Mouse (Mus musculus) liver, embryonic 12.5 days (tissue): ENCODE results near the gene Pigh. TPM values are rescaled to one million over a fixed set of nuclear protein-coding genes. Genes with fewer than 3 reads are reported as not detected.

Experiments
- ATAC-seq: fragments of 200-750 bp; cut with Nextera tagmentation; 2 replicates; pipeline ENCODE4 v1.8.0; 2017; ENCODE audit warnings: moderate number of reproducible peaks, mild to moderate bottlenecking, moderate library complexity
- H3K27ac ChIP-seq: fragments of 300-500 bp; sonication (generic); 2 replicates; pipeline ENCODE4 v1.5.1; 2016; ENCODE audit warnings: mild to moderate bottlenecking
- H3K27me3 ChIP-seq: fragments of 300-500 bp; sonication (generic); replicated peaks from 2 replicates; pipeline ENCODE4 v1.6.1; 2016; ENCODE audit warnings: mild to moderate bottlenecking, moderate library complexity
- H3K36me3 ChIP-seq: fragments of 300-500 bp; sonication (generic); 2 replicates; pipeline ENCODE4 v1.6.1; 2016; ENCODE audit warnings: mild to moderate bottlenecking, moderate library complexity
- H3K4me1 ChIP-seq: fragments of 300-500 bp; sonication (generic); 2 replicates; pipeline ENCODE4 v1.6.1; 2016
- H3K4me2 ChIP-seq: fragments of 300-500 bp; sonication (generic); 2 replicates; pipeline ENCODE4 v1.6.1; 2016; ENCODE audit warnings: mild to moderate bottlenecking, moderate library complexity
- H3K4me3 ChIP-seq: fragments of 300-500 bp; sonication (generic); 2 replicates; pipeline ENCODE4 v1.5.1; 2016; ENCODE audit warnings: mild to moderate bottlenecking, moderate library complexity
- H3K9ac ChIP-seq: fragments of 300-500 bp; sonication (generic); 2 replicates; pipeline ENCODE4 v1.6.1; 2016; ENCODE audit warnings: mild to moderate bottlenecking, moderate library complexity
- H3K9me3 ChIP-seq: fragments of 300-500 bp; sonication (generic); replicated peaks from 2 replicates; pipeline ENCODE4 v1.6.1; 2016; ENCODE audit warnings: mild to moderate bottlenecking, moderate library complexity
- WGBS: fragments of 180-500 bp; shearing (Covaris S2); methylation state at CpG from one replicate; pipeline ENCODE4 v1.1.7; 2016; ENCODE audit not compliant: insufficient replicate concordance; 5-methylcytosine and 5-hydroxymethylcytosine counted together
- polyA plus RNA-seq: library from polyadenylated mRNA; unstranded; fragments of >200 nt; fragmentation: Nextera tagmentation; extraction: Ambion mirVana; gene quantifications from 2 replicates; pipeline ENCODE4 v1.2.1, GENCODE M21; 2016

The Pigh gene
- polyA plus RNA-seq, 1 experiment from 2014 or later, result 10.5 TPM

DNA sequence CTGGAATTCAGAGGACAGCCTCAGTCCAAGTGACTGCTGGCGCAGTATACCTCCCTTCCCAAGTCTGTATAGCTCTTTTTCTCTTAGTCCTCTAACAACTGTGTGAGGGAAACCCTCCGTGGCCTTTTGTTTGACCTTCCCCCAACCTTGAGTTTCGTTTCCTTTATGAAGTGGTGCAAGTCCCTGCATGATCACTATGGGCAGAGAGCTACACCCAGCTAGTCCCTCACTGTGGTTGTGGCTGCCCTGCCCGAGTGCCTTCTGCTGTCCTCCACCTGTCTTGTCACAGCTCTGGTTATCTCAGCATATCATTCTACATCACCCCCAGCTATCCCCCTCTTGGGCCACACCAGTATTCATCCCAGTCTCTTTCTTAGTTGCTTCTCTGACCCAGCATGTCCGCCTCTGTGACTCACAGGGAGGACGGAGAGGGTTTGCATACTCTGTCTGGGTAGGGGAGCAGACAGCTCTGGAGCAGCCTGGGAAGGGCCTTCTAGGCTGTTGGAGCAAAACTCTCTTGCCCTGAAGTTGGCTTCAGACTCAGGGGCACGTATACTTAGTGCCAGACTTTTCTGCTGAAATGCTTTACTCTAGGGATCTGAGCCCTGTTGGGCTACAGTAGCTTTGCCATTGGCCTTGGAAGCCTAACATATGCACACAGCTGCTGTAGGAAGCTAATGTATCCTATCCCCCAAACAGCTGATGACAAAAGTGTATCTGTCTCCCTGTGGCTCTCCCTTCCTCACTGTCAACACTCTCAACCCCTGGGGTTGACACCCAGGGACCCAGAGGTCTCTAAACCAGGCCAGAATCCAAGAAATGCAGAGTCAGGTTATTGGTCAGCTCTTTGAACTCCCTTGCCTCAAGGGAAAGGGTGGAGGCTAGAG, 28.4 kb downstream of the Pigh start:
- Histone ChIP-seq H3K4me3 (no peak overlapping the region), H3K4me2 (no peak overlapping the region), H3K36me3 (no peaks in the 10 kb centered on the region), H3K27ac (no peak overlapping the region), H3K27me3 (no peaks in the 10 kb centered on the region), H3K4me1 (no peaks in the 10 kb centered on the region), H3K9me3 (no peaks in the 10 kb centered on the region), H3K9ac (no peak overlapping the region)
- 66% methylated on average over 7 of the region's 7 CpGs for WGBS
- ATAC-seq, result no peak

DNA sequence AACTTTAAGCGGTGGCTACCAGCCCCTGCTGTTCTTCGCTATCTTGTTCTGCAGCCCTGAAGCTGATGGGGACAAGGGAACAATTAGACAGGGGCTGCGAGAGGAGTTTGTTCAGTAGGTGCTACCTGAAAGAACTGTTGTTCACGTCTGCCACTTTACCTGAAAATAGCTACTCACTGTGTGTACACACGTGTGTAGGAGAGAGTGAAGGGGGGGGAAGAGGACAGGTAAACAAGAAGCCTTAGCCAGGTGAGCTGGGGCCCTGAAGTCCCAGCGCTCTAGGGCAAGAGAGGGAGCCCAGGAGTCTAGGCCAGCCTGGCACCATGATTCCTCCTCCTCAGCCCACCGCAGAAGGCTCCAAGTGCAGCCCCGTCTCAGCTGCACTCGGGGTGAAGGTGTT, 29.3 kb downstream of the Pigh start:
- H3K27ac ChIP-seq, result no peak overlapping the region
- no peaks in the 10 kb centered on the region for H3K9me3 ChIP-seq
- no peak overlapping the region for H3K4me2 ChIP-seq
- ATAC-seq, result no peak
- no peak overlapping the region for H3K9ac ChIP-seq
- H3K27me3 ChIP-seq, result no peaks in the 10 kb centered on the region
- peaks cover 4% of the 10 kb centered on the region for H3K4me1 ChIP-seq
- H3K4me3 ChIP-seq, result no peak overlapping the region
- WGBS, result 83% methylated on average over 9 of the region's 9 CpGs
- no peaks in the 10 kb centered on the region for H3K36me3 ChIP-seq

DNA sequence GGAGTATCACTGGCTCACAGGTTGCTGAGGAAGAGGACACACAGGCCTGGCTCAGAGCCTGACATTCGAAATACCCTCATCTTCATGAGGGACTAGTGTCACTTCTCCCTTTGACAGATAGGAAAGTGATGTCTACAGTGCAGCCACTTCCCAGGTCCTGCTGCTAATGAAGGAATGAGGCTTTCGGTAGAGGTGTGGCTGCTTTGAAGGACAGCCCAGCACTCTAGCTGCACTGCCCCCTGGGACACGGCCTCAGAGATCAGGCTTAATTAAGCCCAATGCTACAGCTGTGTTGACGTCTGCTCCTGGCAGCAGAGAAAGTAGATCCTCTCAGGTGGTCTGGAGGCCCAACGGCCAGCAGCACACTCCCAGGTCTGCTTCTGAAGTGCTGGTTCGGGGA, 29.9 kb downstream of the Pigh start:
- H3K9me3 ChIP-seq, result no peaks in the 10 kb centered on the region
- 84% methylated on average over 6 of the region's 6 CpGs for WGBS
- H3K36me3 ChIP-seq, result no peaks in the 10 kb centered on the region
- no peak for ATAC-seq
- peaks cover 7% of the 10 kb centered on the region for H3K4me1 ChIP-seq
- no peaks in the 10 kb centered on the region for H3K27me3 ChIP-seq
- no peak overlapping the region for H3K27ac ChIP-seq
- H3K9ac ChIP-seq, result no peak overlapping the region
- H3K4me3 ChIP-seq, result no peak overlapping the region
- no peak overlapping the region for H3K4me2 ChIP-seq

DNA sequence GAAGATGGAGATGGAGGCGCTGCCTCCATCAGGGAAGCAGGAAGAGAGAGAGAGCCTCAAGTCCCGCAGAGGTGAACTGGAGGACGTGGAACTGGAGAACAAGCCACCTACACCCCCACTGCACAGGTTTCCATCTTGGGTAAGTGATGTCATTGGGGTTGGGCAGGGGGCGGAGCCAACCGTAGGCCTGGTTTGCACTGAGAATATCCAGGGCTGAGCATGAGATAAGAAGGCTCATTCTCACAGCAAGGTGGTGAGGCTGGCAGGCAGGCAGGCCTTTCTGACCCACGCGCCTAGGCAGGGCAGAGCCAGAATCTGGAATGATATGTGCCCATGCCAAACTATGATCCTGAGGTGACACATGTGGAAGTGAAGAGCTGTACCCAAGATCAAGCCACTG, 34.2 kb downstream of the Pigh start:
- Histone ChIP-seq H3K4me1 (peaks cover 17% of the 10 kb centered on the region), H3K9ac (no peak overlapping the region), H3K27ac (no peak overlapping the region), H3K27me3 (no peaks in the 10 kb centered on the region), H3K4me3 (no peak overlapping the region), H3K36me3 (no peaks in the 10 kb centered on the region), H3K4me2 (no peak overlapping the region), H3K9me3 (no peaks in the 10 kb centered on the region)
- ATAC-seq, result peak; percentile 87
- 50% methylated on average over 7 of the region's 7 CpGs for WGBS

DNA sequence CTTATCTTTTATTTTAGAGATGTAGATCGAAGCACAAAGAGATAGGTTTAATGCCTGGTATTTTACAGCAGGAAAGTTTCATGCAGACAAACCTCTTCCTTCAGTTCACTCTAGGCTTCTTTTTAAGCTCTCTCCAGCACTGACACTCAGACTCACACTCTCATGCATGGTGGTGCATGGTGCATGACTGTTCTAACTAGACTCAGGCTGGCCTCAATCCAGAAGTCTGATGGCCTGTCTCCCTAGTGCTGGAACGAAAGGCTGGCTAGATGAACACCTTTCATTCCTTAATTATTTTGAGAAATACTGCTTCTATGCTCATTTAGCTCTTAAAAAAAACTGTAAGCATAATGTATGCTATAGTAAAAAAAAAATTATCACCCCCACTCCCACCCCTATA, 37.4 kb downstream of the Pigh start:
- Histone ChIP-seq H3K4me3 (no peak overlapping the region), H3K27ac (no peak overlapping the region), H3K27me3 (no peaks in the 10 kb centered on the region), H3K9ac (no peak overlapping the region), H3K36me3 (no peaks in the 10 kb centered on the region), H3K4me2 (no peak overlapping the region), H3K4me1 (peaks cover 17% of the 10 kb centered on the region), H3K9me3 (no peaks in the 10 kb centered on the region)
- WGBS, result 80% methylated on average over 2 of the region's 2 CpGs
- ATAC-seq, result no peak

DNA sequence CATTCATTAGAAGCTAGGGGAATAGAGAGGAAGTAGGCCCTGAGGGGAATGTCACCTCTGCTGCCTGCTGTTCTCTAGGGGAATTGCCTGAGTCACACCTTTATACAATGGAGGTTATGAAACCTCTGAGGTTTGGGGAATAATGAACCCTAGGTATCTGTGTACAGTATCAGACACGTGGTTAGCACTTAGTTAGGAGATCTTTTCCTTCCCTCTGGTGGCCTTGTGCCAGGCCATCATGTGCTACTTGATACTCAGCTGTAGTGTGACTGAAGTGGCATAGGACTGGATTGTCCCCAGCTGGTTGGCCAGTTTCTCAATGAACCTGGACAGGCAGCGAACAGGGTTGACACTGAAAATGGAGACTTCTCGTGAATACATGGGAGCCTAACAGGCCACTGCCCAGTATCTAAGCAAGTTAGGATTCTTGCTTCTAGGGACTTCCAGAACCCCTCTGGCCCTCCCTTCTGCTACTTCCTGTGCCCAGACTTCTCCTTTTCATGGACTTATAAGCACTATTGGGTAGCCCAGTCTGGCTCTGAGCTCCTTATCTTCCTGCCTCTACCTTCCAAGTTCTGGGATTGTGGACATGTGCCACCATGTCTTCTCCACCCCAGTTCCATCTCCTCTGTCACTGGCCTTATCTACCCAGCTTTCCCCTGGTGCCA, 38.8 kb downstream of the Pigh start:
- no peak overlapping the region for H3K27ac ChIP-seq
- H3K9me3 ChIP-seq, result no peaks in the 10 kb centered on the region
- H3K4me2 ChIP-seq, result no peak overlapping the region
- H3K4me1 ChIP-seq, result peaks cover 17% of the 10 kb centered on the region
- H3K27me3 ChIP-seq, result no peaks in the 10 kb centered on the region
- no peak overlapping the region for H3K9ac ChIP-seq
- WGBS, result 61% methylated on average over 3 of the region's 3 CpGs
- no peak for ATAC-seq
- H3K4me3 ChIP-seq, result no peak overlapping the region
- H3K36me3 ChIP-seq, result no peaks in the 10 kb centered on the region

DNA sequence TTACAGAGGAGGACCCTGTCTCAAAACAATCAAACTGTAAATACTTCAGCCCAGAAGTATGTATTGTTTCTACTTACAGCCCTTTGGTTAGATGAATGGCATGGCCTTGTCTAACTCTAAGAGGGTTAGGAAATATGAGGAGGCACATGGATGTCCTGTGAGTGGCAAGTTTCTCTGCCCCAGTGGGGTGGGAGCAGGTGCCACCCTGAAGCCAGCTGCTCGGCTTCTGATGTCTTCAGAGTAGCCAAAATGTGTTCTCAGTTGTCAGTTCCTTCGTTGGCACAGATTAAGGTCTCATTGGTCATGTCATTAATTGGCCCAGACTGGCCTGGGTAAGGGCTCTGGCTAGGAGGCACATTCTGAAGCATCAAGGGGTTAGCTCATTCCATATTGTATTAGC, 39.6 kb downstream of the Pigh start:
- Histone ChIP-seq H3K9ac (no peak overlapping the region), H3K4me2 (no peak overlapping the region), H3K4me3 (no peak overlapping the region), H3K27ac (no peak overlapping the region), H3K9me3 (no peaks in the 10 kb centered on the region), H3K27me3 (no peaks in the 10 kb centered on the region), H3K4me1 (peaks cover 10% of the 10 kb centered on the region), H3K36me3 (no peaks in the 10 kb centered on the region)
- WGBS, result 77% methylated on average over 2 of the region's 2 CpGs
- ATAC-seq, result no peak

DNA sequence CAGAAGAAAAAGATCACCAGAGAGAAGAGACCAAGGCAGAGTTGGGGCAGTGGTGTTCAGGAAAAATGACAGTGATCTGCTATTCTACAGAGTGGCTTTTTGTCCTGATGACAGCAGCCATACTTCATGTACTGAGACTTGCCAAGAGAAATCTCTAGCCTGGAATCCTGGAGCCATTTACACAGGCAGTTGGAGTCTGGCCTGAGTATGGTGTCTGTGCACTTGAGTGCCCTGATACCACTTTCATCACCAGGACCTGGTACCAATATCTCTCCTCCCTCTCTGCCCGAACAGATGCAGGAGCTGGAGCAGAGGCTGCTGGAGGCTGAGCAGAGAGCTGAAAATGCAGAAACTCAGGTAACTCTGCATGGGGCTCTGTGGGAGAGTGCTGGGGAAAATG, 40.6 kb downstream of the Pigh start:
- no peak for ATAC-seq
- Histone ChIP-seq H3K4me1 (peaks cover 7% of the 10 kb centered on the region), H3K27ac (no peak overlapping the region), H3K27me3 (no peaks in the 10 kb centered on the region), H3K36me3 (no peaks in the 10 kb centered on the region), H3K9me3 (no peaks in the 10 kb centered on the region), H3K4me2 (no peak overlapping the region), H3K9ac (no peak overlapping the region), H3K4me3 (no peak overlapping the region)
- WGBS, result 73% methylated on average over 1 of the region's 1 CpGs

DNA sequence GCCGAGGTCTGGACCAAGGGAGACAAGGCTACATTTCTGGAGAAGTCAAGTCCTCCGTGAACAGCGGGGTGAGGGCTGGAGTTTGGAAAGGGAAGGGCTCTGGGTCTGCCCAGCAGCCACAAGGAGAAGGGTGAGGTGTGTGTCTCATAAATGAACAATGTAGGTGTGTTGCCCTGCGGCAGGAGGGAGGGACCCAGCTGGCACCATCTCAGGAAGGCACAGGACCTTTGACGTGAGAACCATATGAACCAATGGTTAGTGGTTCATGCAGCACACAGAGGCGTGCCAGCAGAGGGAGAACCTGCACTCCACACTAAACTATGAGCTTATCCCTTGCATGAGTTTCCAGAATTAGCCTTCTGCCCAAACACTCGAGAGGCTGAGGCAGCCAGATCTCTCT, 42.2 kb downstream of the Pigh start:
- Histone ChIP-seq H3K27me3 (no peaks in the 10 kb centered on the region), H3K9ac (no peak overlapping the region), H3K4me2 (no peak overlapping the region), H3K4me1 (no peaks in the 10 kb centered on the region), H3K4me3 (no peak overlapping the region), H3K36me3 (no peaks in the 10 kb centered on the region), H3K27ac (no peak overlapping the region), H3K9me3 (no peaks in the 10 kb centered on the region)
- 75% methylated on average over 7 of the region's 7 CpGs for WGBS
- ATAC-seq, result no peak

DNA sequence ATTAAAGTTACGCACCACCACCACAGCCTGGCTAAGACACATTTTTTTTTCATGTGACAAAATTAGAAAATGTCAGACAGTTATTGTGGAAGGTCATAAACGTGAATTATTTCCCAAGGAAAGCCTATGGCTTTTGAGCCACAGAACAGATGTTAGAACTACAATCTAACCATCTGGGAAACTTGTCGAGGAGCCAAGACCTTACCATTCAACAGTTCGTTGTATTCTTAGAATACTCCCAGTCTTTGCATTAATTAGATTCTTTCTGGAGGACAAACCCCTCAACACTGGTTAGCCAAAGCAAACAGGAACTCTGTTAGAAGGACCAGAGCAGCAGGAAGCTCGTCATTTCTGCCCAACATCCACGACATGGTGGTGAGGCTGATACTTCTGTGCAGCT, 43.3 kb downstream of the Pigh start:
- no peak for ATAC-seq
- H3K4me1 ChIP-seq, result peaks cover 9% of the 10 kb centered on the region
- no peak overlapping the region for H3K4me3 ChIP-seq
- H3K4me2 ChIP-seq, result no peak overlapping the region
- H3K9ac ChIP-seq, result no peak overlapping the region
- no peaks in the 10 kb centered on the region for H3K27me3 ChIP-seq
- H3K27ac ChIP-seq, result no peak overlapping the region
- 56% methylated on average over 6 of the region's 6 CpGs for WGBS
- no peaks in the 10 kb centered on the region for H3K36me3 ChIP-seq
- H3K9me3 ChIP-seq, result no peaks in the 10 kb centered on the region

DNA sequence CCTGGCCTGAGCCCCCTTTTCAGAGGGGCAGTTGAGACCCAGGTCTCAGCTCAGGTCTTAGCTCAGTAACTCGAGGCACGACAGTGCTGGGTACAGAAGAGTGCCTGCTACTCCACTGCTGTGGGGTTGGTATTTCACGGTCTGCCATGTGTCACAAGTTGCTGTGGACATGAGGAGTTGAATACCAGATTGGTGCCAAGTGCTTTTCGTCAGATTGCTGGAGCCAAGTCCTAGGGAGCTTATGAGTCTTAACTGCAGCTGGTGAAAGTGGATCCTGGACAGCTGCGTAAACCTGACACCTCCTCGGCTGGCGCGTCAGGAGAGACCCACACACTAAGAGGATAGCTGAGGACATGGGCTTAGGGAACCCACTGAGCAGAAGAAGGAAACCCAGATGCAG, 44.8 kb downstream of the Pigh start:
- no peaks in the 10 kb centered on the region for H3K27me3 ChIP-seq
- 75% methylated on average over 8 of the region's 8 CpGs for WGBS
- H3K36me3 ChIP-seq, result no peaks in the 10 kb centered on the region
- no peak overlapping the region for H3K4me2 ChIP-seq
- no peaks in the 10 kb centered on the region for H3K9me3 ChIP-seq
- H3K4me1 ChIP-seq, result peaks cover 10% of the 10 kb centered on the region
- H3K4me3 ChIP-seq, result no peak overlapping the region
- no peak overlapping the region for H3K27ac ChIP-seq
- no peak overlapping the region for H3K9ac ChIP-seq
- no peak for ATAC-seq

DNA sequence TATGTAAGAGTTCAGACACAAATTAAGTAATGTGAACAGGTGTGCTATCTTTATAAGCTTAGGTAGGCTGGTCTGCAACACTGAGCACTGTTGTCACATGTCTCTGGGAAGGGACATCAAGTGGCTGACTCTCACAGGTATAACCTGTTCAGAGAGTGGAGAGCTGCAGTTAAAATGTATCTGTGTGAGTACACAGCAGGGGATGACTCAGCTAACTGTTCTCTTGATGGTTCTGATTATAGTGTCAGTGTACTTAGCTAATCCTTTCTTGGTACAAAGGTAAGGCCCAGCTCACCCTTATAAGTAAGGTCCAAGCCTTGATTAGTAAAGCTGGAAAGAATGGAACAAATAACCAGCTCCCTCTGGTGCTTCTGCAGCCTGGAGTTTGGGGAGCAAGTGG, 48.0 kb downstream of the Pigh start:
- H3K9ac ChIP-seq, result no peak overlapping the region
- H3K4me1 ChIP-seq, result peaks cover 10% of the 10 kb centered on the region
- no peak overlapping the region for H3K27ac ChIP-seq
- H3K4me3 ChIP-seq, result no peak overlapping the region
- H3K4me2 ChIP-seq, result no peak overlapping the region
- H3K36me3 ChIP-seq, result no peaks in the 10 kb centered on the region
- no peaks in the 10 kb centered on the region for H3K9me3 ChIP-seq
- H3K27me3 ChIP-seq, result no peaks in the 10 kb centered on the region; the same call in 1 of the 2 replicates
- ATAC-seq, result no peak
